Mouse (Mus musculus) kidney, postnatal 25 days (tissue): Measurements from ENCODE around the gene Dpf3.

Source experiments
- DNase-seq, 2 experiments: peaks; one replicate each; pipeline ENCODE4 v3.0.0; 2021; ENCODE audit warnings: mixed read lengths in 2 of 2

Dpf3 gene

DNA sequence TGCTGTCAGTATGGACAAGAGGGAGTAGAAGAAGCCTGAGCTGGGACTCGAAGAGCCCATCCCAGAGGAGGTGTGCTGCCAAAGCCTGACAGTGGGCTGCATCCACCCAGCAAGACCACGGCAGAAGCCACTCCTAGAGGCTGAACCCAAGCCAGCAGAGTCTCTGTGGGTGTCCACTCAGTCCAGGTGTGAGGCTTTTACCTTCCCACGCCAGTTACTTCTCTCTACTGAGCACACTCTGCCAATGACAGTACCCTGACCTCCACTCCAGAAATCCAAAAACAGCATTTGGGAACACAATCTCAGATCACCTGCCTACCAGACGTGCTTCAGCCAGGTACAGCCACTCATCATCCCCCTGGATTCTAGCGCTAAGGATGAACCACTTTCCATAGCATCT is 280.0 kb downstream of the Dpf3 start:
- DNase-seq = no peak

DNA sequence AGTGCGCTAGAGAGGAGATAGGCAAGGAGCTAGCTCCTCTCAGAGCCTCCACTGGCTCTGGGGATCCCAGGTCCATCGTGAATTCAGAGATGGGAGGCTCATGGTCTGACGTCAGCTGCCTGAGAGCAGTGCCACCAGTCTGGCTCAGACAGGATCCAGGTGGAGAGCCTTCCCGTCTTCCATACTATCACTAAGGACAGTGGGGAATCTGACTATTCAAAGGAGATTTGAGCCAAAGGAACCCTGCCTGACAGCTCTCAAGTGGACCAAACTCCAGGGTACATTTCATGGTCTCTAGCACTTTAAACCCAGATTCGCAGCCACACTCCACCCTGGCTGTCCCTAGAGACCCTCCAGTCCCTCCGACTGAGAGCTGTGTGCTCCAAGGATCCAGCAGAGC is 280.6 kb downstream of the Dpf3 start:
- no peak for DNase-seq

DNA sequence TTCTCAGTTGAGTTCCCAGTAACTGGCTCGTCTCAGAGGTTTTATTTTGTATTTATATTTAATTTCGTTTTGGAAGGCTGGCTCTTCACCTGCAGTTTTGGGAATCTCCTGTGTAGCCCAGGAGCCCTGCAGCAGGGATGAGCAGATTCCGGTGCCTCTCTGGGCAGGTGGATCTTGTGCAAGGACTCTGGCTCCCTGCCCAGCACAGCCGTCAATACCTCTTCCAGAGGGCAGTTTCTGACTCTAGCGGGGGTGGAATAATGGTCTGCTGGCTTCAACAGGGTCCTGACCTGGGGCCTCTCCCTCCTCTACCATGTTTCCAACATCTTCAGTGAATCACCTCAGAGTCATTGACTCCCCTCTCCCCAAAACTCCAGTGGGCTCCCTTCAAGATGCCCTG is 283.2 kb downstream of the Dpf3 start:
- DNase-seq = no peak

DNA sequence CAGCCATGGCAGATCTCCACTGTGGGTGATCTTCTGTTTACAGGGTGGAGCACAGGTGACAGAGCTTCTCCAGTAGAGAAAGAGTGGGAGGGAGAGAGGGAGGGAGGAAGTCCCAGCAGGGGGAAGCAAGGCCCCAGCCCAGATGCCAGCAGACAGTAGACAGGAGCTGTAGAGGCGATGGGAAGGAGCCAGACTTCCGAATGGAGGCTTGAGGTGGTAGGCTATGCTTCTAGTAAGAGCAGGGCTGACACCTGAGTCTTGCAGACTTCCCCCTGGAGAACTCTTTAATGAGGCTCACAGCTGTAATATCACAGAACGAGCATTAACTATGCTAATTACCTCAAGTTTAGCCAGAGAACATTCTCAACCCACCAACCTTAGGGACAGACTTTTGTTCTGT is 285.8 kb downstream of the Dpf3 start:
- no peak for DNase-seq

DNA sequence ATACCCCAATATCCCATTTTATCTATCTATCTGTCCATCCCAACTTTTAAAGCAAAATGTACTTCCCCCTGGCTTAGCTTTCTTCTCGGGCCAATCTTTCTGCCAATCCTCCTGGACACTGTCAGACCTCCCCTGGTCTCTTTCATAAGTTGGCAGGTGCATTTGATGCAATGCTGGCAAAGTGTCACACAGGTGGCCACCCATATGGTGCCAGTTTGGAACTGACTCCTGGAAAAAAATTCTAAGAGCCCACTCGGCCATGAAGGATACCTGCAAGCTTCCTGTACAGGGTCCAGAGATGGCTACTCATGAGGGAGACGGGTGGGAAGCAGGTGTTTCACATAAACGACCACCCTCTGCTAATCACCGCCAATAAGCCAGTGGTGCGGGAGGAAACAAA is 307.0 kb downstream of the Dpf3 start:
- DNase-seq = no peak

DNA sequence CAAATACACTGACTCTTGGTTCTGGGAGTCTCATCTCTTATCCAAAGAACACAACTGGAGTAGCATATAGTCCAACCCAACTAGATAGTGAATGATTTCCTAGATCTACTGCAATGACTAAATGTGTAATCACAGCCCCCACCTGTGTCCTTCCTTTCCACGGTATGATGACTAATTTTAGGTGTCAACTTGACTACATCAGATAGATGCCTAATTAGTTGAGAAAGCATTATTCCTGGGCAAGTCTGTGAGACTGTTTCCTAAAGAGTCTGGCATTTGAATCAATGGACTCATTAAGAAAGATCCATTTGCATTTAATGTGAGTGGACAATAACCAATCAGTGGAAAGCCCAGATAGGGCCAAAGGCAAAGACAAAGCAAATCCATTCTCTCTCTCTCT is 307.7 kb downstream of the Dpf3 start:
- no peak for DNase-seq

DNA sequence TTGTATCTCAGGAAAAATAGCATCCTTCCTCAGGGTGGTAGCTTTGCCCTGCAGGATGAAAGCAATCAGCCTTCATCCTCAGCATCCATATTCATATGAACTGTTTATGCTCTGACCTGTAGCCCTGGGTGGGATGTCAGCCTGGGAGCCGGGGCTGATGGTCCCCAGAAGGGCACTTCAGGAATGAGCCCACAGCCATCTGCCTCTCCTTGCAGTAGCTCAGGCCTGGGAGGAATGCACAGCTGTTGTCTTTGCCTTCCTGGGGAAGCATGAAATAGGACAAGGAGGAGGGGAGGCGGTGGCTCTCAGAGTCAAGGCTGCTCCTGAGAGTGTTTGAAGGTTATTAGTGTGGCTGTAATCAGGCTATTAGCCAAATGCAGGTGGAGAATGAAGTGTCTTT is 308.7 kb downstream of the Dpf3 start:
- DNase-seq = no peak

DNA sequence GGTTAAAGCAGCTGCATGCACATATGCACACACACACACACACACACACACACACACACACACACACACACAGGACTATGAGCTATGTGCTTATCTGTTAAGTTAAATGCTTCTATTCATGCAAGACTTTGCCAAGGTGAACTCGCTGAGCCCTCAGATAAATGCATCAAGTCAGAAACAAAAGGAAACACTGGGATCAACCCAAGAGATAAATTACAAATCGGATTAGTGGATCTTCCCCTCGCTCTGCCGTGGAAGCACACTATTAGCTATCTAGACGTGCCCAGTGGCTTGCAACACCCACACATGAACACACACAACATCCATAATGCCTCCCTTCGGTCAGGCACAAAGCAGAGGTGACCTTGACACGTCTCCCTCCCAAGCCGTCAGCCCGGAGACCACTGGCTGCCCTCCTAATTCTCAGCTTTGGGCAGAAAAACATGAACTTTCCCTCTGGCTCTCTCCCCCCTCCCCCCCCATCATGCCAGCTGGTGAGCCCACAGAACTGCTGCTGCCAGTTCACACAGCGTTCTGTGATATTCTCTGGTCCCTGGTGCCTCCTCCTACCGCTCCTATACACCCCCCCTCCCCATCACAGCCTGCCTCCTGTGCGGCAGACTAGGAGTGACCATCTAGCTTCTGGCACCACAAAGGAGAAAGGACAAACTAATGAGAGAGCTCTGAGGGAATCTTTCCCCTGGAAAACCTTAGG is 317.9 kb downstream of the Dpf3 start:
- DNase-seq = no peak

DNA sequence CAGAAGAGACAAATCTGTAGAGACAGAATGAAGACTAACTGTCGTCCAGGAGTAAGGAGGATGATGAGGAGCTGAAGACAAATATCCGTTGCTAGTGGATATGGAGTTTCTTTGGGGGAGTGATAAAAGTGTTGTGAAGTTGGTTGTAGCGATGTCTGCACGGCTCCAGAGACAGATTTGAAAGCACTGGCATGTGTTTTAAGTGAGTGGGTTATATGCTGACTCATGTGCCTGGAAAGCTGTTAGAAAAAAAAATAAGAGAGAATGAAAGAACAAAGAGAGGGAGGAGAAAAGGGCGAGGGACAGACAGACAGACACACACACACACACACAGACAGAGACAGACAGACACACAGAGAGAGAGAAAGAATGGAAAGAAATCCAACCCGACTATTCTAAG is 319.2 kb downstream of the Dpf3 start:
- DNase-seq = no peak

DNA sequence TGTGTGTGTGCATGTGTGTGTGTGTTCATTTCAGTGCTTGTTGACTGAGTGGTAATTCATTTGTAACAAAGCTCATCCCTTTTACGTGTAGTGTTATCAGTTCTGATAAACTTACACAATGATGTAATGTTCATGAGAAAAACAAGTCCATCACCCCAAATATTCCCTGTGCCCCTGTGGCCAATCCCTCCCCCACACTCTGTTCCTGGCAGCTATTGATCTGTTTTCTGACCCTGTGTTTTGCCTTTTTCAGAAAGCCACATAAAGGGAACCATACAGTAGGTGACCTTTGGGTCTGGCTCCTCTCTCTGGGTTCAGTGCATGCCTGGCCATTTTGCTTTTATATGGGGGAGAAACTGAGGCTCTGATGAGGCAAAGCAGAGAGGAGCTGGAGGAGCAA is 322.5 kb downstream of the Dpf3 start:
- no peak for DNase-seq
